Mouse (Mus musculus) forebrain, embryonic 15.5 days (tissue): ENCODE results near the gene Mettl7b. TPM values are rescaled to one million over a fixed set of nuclear protein-coding genes. Genes with fewer than 3 reads are reported as not detected.

ENCODE experiments used
- ATAC-seq: fragments of 200-750 bp; cut with Nextera tagmentation; replicated peaks from 2 replicates; pipeline ENCODE4 v1.8.0; 2017; ENCODE audit warnings: mild to moderate bottlenecking, moderate TSS enrichment, moderate library complexity
- H3K27ac ChIP-seq: fragments of 300-500 bp; sonication (generic); replicated peaks from 2 replicates; pipeline ENCODE4 v1.5.1; 2015; ENCODE audit warnings: mild to moderate bottlenecking, inconsistent platforms
- H3K27me3 ChIP-seq: fragments of 300-500 bp; sonication (generic); 2 replicates; pipeline ENCODE4 v1.6.1; 2015; ENCODE audit warnings: inconsistent platforms
- H3K36me3 ChIP-seq: fragments of 300-500 bp; sonication (generic); 2 replicates; pipeline ENCODE4 v1.6.1; 2015; ENCODE audit warnings: mild to moderate bottlenecking, inconsistent platforms
- H3K4me1 ChIP-seq: fragments of 300-500 bp; sonication (generic); 2 replicates; pipeline ENCODE4 v1.6.1; 2015; ENCODE audit warnings: inconsistent platforms
- H3K4me2 ChIP-seq: fragments of 300-500 bp; sonication (generic); replicated peaks from 2 replicates; pipeline ENCODE4 v1.6.1; 2015; ENCODE audit warnings: mild to moderate bottlenecking, inconsistent platforms
- H3K4me3 ChIP-seq: fragments of 300-500 bp; sonication (generic); 2 replicates; pipeline ENCODE4 v1.5.1; 2015; ENCODE audit warnings: mild to moderate bottlenecking, inconsistent platforms
- H3K9ac ChIP-seq: fragments of 300-500 bp; sonication (generic); replicated peaks from 2 replicates; pipeline ENCODE4 v1.6.1; 2015; ENCODE audit warnings: mild to moderate bottlenecking, inconsistent platforms
- H3K9me3 ChIP-seq: fragments of 300-500 bp; sonication (generic); 2 replicates; pipeline ENCODE4 v1.6.1; 2016; ENCODE audit warnings: inconsistent platforms
- WGBS: fragments of 180-500 bp; shearing (Covaris S2); methylation state at CpG from one replicate; pipeline ENCODE4 v1.1.7; 2015; ENCODE audit warnings: mixed read lengths; 5-methylcytosine and 5-hydroxymethylcytosine counted together
- polyA plus RNA-seq: library from polyadenylated mRNA; unstranded; fragments of >200 nt; fragmentation: Nextera tagmentation; extraction: Ambion mirVana; gene quantifications from 2 replicates; pipeline ENCODE4 v1.2.1, GENCODE M21; 2015

Gene Mettl7b
- polyA plus RNA-seq, 1 experiment from 2014 or later = not detected

- Histone ChIP-seq H3K4me3 (no peak overlapping the region), H3K27ac (no peak overlapping the region), H3K4me2 (no peak overlapping the region), H3K4me1 (no peaks in the 10 kb centered on the region), H3K9ac (no peak overlapping the region), H3K27me3 (no peaks in the 10 kb centered on the region), H3K9me3 (no peaks in the 10 kb centered on the region), H3K36me3 (no peaks in the 10 kb centered on the region)
- no peak for ATAC-seq
- 64% methylated on average over 3 of the region's 3 CpGs for WGBS
Measured at GRCm38 (mm10) chr10:128976395-128976794, 15.6 kb upstream of the Mettl7b start.

DNA sequence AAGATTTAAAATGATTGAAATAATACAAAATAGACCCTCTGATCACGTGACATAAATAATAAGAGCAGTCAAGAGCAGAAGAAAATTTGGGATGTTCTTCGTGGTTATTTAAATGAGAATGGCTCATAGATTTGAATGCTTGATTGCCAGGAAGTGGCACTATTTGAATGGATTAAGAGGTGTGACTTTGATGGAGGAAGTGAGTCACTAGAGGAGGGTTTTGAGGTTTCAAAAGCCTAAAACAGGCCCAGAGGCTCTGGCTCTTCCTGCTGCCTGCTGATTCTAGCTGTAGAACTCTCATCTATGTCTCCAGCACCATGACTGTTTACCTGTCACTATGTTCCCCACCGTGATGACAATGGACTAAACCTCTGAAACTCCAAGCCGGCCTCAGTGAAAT, 12.1 kb upstream of the Mettl7b start:
- WGBS = 79% methylated on average over 4 of the region's 4 CpGs
- no peak overlapping the region for H3K9ac ChIP-seq
- H3K4me2 ChIP-seq = no peak overlapping the region
- no peaks in the 10 kb centered on the region for H3K9me3 ChIP-seq
- H3K27me3 ChIP-seq = no peaks in the 10 kb centered on the region
- H3K4me1 ChIP-seq = no peaks in the 10 kb centered on the region
- no peak for ATAC-seq
- no peaks in the 10 kb centered on the region for H3K36me3 ChIP-seq
- no peak overlapping the region for H3K4me3 ChIP-seq
- no peak overlapping the region for H3K27ac ChIP-seq

- ATAC-seq = no peak
- H3K27me3 ChIP-seq = no peaks in the 10 kb centered on the region
- H3K4me1 ChIP-seq = no peaks in the 10 kb centered on the region
- H3K27ac ChIP-seq = no peak overlapping the region
- H3K4me2 ChIP-seq = no peak overlapping the region
- no peak overlapping the region for H3K9ac ChIP-seq
- no peaks in the 10 kb centered on the region for H3K9me3 ChIP-seq
- H3K4me3 ChIP-seq = no peak overlapping the region
- H3K36me3 ChIP-seq = no peaks in the 10 kb centered on the region
- WGBS = 54% methylated on average over 1 of the region's 1 CpGs
Measured at GRCm38 (mm10) chr10:128970740-128971250, 10.0 kb upstream of the Mettl7b start.

GRCm38 (mm10) chr10:128968341-128968749, 7.6 kb upstream of the Mettl7b start:
- no peak overlapping the region for H3K4me2 ChIP-seq
- no peaks in the 10 kb centered on the region for H3K4me1 ChIP-seq
- WGBS = 52% methylated on average over 1 of the region's 1 CpGs
- H3K9ac ChIP-seq = no peak overlapping the region
- no peak overlapping the region for H3K27ac ChIP-seq
- no peaks in the 10 kb centered on the region for H3K36me3 ChIP-seq
- ATAC-seq = no peak
- H3K9me3 ChIP-seq = no peaks in the 10 kb centered on the region
- no peaks in the 10 kb centered on the region for H3K27me3 ChIP-seq
- no peak overlapping the region for H3K4me3 ChIP-seq

- H3K4me3 ChIP-seq = no peak overlapping the region
- no peak overlapping the region for H3K27ac ChIP-seq
- H3K4me2 ChIP-seq = no peak overlapping the region
- no peaks in the 10 kb centered on the region for H3K36me3 ChIP-seq
- ATAC-seq = no peak
- H3K9me3 ChIP-seq = no peaks in the 10 kb centered on the region
- no peaks in the 10 kb centered on the region for H3K27me3 ChIP-seq
- no peak overlapping the region for H3K9ac ChIP-seq
- H3K4me1 ChIP-seq = no peaks in the 10 kb centered on the region
- 90% methylated on average over 6 of the region's 6 CpGs for WGBS
Measured at GRCm38 (mm10) chr10:128965871-128966270, 5.1 kb upstream of the Mettl7b start.

DNA sequence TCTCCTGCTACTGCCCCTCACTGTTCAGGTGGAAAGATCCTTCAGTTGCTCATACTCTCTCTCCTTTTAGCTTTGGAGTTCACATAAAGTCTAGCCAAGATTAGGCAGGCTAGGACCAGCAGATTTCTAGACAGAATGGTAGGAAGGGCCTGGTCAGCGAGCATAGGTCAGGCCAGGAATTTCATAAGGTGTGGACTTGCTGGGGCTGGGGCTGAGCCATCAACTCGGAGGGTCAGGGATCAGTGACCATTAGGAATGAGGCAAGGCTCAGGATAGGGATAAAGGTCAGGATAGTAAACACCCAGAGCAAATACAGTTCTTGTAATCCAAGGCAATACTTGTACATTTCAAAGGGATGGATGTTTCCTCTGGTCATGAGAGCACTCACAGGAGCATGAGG, 4.2 kb upstream of the Mettl7b start:
- H3K27ac ChIP-seq = no peak overlapping the region
- no peaks in the 10 kb centered on the region for H3K36me3 ChIP-seq
- H3K4me1 ChIP-seq = no peaks in the 10 kb centered on the region
- no peak overlapping the region for H3K4me2 ChIP-seq
- no peaks in the 10 kb centered on the region for H3K27me3 ChIP-seq
- no peak for ATAC-seq
- H3K9me3 ChIP-seq = no peaks in the 10 kb centered on the region
- no peak overlapping the region for H3K9ac ChIP-seq
- WGBS = 68% methylated on average over 2 of the region's 2 CpGs
- no peak overlapping the region for H3K4me3 ChIP-seq

GRCm38 (mm10) chr10:128960142-128960541, 646 bp downstream of the Mettl7b start:
- Histone ChIP-seq H3K4me2 (no peak overlapping the region), H3K27me3 (no peaks in the 10 kb centered on the region), H3K27ac (no peak overlapping the region), H3K4me1 (no peaks in the 10 kb centered on the region), H3K4me3 (no peak overlapping the region), H3K36me3 (no peaks in the 10 kb centered on the region), H3K9me3 (no peaks in the 10 kb centered on the region), H3K9ac (no peak overlapping the region)
- ATAC-seq = no peak
- WGBS = 79% methylated on average over 4 of the region's 4 CpGs

GRCm38 (mm10) chr10:128958340-128958739, 2.4 kb downstream of the Mettl7b start:
- WGBS = 78% methylated on average over 10 of the region's 10 CpGs
- no peaks in the 10 kb centered on the region for H3K9me3 ChIP-seq

GRCm38 (mm10) chr10:128950208-128950887, 10.4 kb downstream of the Mettl7b start:
- no peak for ATAC-seq
- WGBS = 73% methylated on average over 16 of the region's 16 CpGs
- no peaks in the 10 kb centered on the region for H3K36me3 ChIP-seq

More at GRCm38 (mm10) chr10:128958340-128958739, 2.4 kb downstream of the Mettl7b start:
- no peak overlapping the region for H3K9ac ChIP-seq
- no peak overlapping the region for H3K27ac ChIP-seq
- no peaks in the 10 kb centered on the region for H3K36me3 ChIP-seq
- ATAC-seq = no peak
- H3K27me3 ChIP-seq = no peaks in the 10 kb centered on the region
- no peaks in the 10 kb centered on the region for H3K4me1 ChIP-seq
- no peak overlapping the region for H3K4me2 ChIP-seq
- no peak overlapping the region for H3K4me3 ChIP-seq

GRCm38 (mm10) chr10:128947496-128947895, 13.3 kb downstream of the Mettl7b start:
- Histone ChIP-seq H3K4me3 (no peak overlapping the region), H3K9me3 (no peaks in the 10 kb centered on the region), H3K4me1 (no peaks in the 10 kb centered on the region), H3K27me3 (no peaks in the 10 kb centered on the region), H3K27ac (no peak overlapping the region), H3K36me3 (no peaks in the 10 kb centered on the region), H3K4me2 (no peak overlapping the region), H3K9ac (no peak overlapping the region)
- no peak for ATAC-seq
- WGBS = 90% methylated on average over 4 of the region's 4 CpGs

More at GRCm38 (mm10) chr10:128950208-128950887, 10.4 kb downstream of the Mettl7b start:
- Histone ChIP-seq H3K4me3 (no peak overlapping the region), H3K9me3 (no peaks in the 10 kb centered on the region), H3K27ac (no peak overlapping the region), H3K9ac (no peak overlapping the region), H3K4me2 (no peak overlapping the region), H3K27me3 (no peaks in the 10 kb centered on the region), H3K4me1 (no peaks in the 10 kb centered on the region)

- H3K36me3 ChIP-seq = no peaks in the 10 kb centered on the region
- no peak overlapping the region for H3K4me3 ChIP-seq
- no peak overlapping the region for H3K27ac ChIP-seq
- no peak overlapping the region for H3K4me2 ChIP-seq
- no peak overlapping the region for H3K9ac ChIP-seq
- no peaks in the 10 kb centered on the region for H3K9me3 ChIP-seq
- no peaks in the 10 kb centered on the region for H3K27me3 ChIP-seq
- H3K4me1 ChIP-seq = no peaks in the 10 kb centered on the region
- 18% methylated on average over 3 of the region's 3 CpGs for WGBS
- no peak for ATAC-seq
Measured at GRCm38 (mm10) chr10:128945675-128946074, 15.1 kb downstream of the Mettl7b start.

GRCm38 (mm10) chr10:128940475-128941061, 20.2 kb downstream of the Mettl7b start:
- ATAC-seq = no peak
- H3K4me1 ChIP-seq = no peaks in the 10 kb centered on the region
- no peak overlapping the region for H3K27ac ChIP-seq
- no peak overlapping the region for H3K4me3 ChIP-seq
- no peak overlapping the region for H3K4me2 ChIP-seq
- H3K9me3 ChIP-seq = no peaks in the 10 kb centered on the region
- WGBS = 79% methylated on average over 10 of the region's 10 CpGs
- no peak overlapping the region for H3K9ac ChIP-seq
- H3K36me3 ChIP-seq = no peaks in the 10 kb centered on the region
- peaks cover 6% of the 10 kb centered on the region for H3K27me3 ChIP-seq
